Mouse (Mus musculus) heart, embryonic 15.5 days (tissue): ENCODE data around the gene Trip10. TPM values are rescaled to one million over a fixed set of nuclear protein-coding genes. Genes with fewer than 3 reads are reported as not detected.

Experiments used
- ATAC-seq: fragments of 200-750 bp; cut with Nextera tagmentation; replicated peaks from 2 replicates; pipeline ENCODE4 v1.8.0; 2017; ENCODE audit warnings: low read depth, moderate TSS enrichment; ENCODE audit not compliant: insufficient number of reproducible peaks, insufficient read depth, low FRiP score
- H3K27ac ChIP-seq: fragments of 300-500 bp; sonication (generic); 2 replicates; pipeline ENCODE4 v1.5.1; 2015; ENCODE audit warnings: mild to moderate bottlenecking, inconsistent platforms
- H3K27me3 ChIP-seq: fragments of 300-500 bp; sonication (generic); 2 replicates; pipeline ENCODE4 v1.6.1; 2015; ENCODE audit warnings: inconsistent platforms
- H3K36me3 ChIP-seq: fragments of 300-500 bp; sonication (generic); 2 replicates; pipeline ENCODE4 v1.6.1; 2015; ENCODE audit warnings: mild to moderate bottlenecking, inconsistent platforms
- H3K4me1 ChIP-seq: fragments of 300-500 bp; sonication (generic); replicated peaks from 2 replicates; pipeline ENCODE4 v1.6.1; 2015; ENCODE audit warnings: inconsistent platforms
- H3K4me2 ChIP-seq: fragments of 300-500 bp; sonication (generic); 2 replicates; pipeline ENCODE4 v1.6.1; 2015; ENCODE audit warnings: inconsistent platforms, mild to moderate bottlenecking, moderate library complexity
- H3K4me3 ChIP-seq: fragments of 300-500 bp; sonication (generic); 2 replicates; pipeline ENCODE4 v1.5.1; 2015; ENCODE audit warnings: mild to moderate bottlenecking, inconsistent platforms
- H3K9ac ChIP-seq: fragments of 300-500 bp; sonication (generic); 2 replicates; pipeline ENCODE4 v1.6.1; 2015; ENCODE audit warnings: mild to moderate bottlenecking, inconsistent platforms
- H3K9me3 ChIP-seq: fragments of 300-500 bp; sonication (generic); replicated peaks from 2 replicates; pipeline ENCODE4 v1.6.1; 2016; ENCODE audit warnings: inconsistent platforms
- WGBS: fragments of 180-500 bp; shearing (Covaris S2); methylation state at CpG from one replicate; pipeline ENCODE4 v1.1.7; 2015; ENCODE audit warnings: mixed read lengths; 5-methylcytosine and 5-hydroxymethylcytosine counted together
- polyA plus RNA-seq: library from polyadenylated mRNA; unstranded; fragments of >200 nt; fragmentation: Nextera tagmentation; extraction: Ambion mirVana; gene quantifications from 2 replicates; pipeline ENCODE4 v1.2.1, GENCODE M21; 2015

The Trip10 gene
- polyA plus RNA-seq, 1 experiment from 2014 or later = 39.1 TPM

DNA sequence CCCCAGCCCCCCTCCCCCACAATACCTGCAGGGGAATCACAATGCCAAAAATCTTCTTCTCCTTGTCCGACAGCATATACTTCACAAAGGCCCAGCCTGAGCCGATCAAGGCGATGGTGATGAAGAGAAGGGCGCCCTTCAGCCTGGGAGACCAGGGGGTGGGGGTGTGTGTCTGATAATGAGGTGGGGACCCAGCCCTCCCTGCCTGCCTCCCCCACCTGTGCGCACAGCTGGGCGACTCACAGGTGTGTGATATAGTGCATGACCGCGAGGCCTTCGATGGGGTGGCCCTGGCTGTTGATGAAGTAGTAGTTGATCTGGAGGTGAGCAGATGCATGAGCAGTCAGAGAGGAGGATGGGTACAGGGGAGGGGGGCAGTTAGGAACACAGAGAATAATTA is 12.1 kb upstream of the Trip10 start:
- no peaks in the 10 kb centered on the region for H3K27me3 ChIP-seq
- 0 out of 2 replicates have a peak, but pooled peaks cover 3% of the 10 kb centered on the region for H3K9me3 ChIP-seq
- H3K4me1 ChIP-seq = no peaks in the 10 kb centered on the region
- H3K4me3 ChIP-seq = no peak overlapping the region
- ATAC-seq = 0 out of 2 replicates have a peak, but pooled peaks have one; percentile 40
- H3K36me3 ChIP-seq = peaks cover 35% of the 10 kb centered on the region
- H3K27ac ChIP-seq = no peak overlapping the region
- no peak overlapping the region for H3K9ac ChIP-seq
- WGBS = 85% methylated on average over 9 of the region's 9 CpGs
- H3K4me2 ChIP-seq = no peak overlapping the region

DNA sequence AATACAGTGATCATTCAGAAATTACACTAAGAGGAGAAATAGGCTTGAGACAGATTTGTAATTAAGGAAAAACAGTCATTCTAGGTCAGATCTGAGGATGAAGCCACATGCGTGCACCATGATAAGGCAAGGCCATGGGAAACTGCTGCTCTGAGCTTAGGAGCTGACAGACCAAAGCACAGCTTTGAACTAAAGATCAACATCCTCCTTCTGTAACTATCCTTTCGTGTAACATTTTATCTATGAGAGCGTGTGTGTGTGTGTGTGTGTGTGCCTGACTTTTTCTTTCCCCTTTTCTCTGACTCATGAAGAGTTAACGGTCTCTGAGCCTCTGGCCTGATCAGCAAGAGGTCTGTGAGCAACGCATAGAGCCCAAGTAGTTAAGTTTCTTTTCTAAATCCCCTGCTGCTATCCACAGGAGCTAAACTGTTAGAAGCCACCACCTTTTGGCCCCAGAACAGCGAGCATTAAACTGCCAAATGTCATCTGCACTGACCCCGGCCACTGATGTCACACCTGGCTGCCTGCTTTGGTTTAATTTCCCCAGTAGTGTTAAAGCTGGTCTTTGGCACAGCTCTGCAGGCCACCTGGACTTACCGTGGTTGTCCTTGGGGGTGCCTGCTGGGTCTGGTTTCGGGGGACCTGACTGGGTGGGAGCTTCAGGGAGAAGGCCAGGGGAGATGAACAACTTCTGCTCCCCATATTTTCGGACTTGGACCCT is 5.4 kb upstream of the Trip10 start:
- no peak for ATAC-seq
- Histone ChIP-seq H3K27me3 (no peaks in the 10 kb centered on the region), H3K27ac (no peak overlapping the region), H3K4me3 (no peak overlapping the region), H3K4me1 (peaks cover 14% of the 10 kb centered on the region), H3K9ac (no peak overlapping the region), H3K36me3 (peaks cover 14% of the 10 kb centered on the region), H3K4me2 (no peak overlapping the region), H3K9me3 (0 out of 2 replicates have a peak, but pooled peaks cover 3% of the 10 kb centered on the region)
- 64% methylated on average over 10 of the region's 10 CpGs for WGBS

DNA sequence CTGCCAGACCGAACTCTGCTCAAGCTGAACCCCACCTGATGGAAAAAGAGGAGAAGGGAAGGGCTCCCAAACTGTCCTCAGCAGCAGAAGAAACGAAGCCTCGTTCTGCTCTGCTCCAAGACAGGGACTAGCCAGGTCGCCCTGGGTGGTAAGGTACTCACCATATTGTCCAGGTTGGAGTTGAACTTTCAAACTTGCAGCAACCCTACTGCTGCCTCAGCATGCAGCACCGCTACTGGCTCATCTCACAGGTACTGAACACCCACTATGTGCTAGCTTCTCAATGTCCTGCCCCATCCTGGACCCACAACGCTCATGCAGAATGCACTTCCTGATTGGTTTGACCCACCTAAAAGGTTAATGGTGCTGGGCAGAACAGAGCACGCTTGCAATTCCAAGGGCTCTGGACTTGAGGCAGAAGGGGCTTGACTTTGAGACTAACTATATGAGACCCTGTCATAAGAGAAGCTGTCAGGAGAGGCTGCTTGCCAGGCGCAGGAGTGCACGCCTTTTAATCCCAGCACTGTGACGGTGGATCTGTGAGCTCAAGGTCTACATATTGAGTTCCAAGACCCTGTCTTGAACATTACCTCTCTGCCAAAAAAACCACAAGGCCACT is 3.8 kb upstream of the Trip10 start:
- Histone ChIP-seq H3K4me1 (peaks cover 19% of the 10 kb centered on the region), H3K4me3 (no peak overlapping the region), H3K9ac (no peak overlapping the region), H3K27ac (no peak overlapping the region), H3K27me3 (no peaks in the 10 kb centered on the region), H3K36me3 (peaks cover 14% of the 10 kb centered on the region), H3K9me3 (0 out of 2 replicates have a peak, but pooled peaks cover 3% of the 10 kb centered on the region), H3K4me2 (no peak overlapping the region)
- no peak for ATAC-seq
- 84% methylated on average over 10 of the region's 10 CpGs for WGBS

DNA sequence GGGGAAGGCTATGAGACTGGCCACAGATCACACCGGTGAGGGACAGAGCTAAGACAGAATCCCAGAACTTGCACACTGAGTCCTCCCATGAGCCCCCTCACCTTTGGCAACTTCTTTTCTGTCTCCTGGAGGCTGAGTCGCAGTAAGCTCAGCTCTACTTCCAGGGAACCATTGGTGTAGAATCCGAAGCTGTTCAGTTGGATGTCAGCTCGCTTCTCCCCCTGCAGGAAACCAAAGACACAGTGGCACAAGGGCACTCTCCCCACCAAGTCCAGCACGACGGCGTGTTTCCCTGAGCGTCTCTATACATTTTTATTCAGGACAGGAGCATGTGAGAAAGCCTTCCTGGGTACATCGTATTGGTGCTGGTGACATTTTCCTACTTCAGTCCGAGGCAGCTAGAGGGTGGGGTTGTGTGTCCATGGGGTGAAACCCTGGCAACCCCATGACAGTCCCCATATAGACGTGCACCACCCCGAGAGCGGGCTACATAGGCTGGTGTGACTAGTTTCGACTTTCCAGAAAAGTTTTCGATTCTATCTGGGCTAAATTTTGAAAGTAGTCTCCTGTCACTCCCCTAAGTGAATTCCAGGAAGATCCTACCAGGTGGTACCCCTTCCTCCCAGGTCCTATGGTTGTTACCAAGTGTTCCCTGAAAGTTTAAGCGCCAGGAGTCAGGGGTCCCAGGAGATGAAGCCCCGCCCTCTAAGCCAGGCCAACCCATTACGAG is 2.4 kb upstream of the Trip10 start:
- peak overlapping the region; percentile 96 for H3K27ac ChIP-seq
- 4% methylated on average over 18 of the region's 18 CpGs for WGBS
- ATAC-seq = no peak; the same call in 1 of the 2 replicates
- peak overlapping the region; percentile 84 for H3K4me2 ChIP-seq
- peaks cover 31% of the 10 kb centered on the region for H3K4me1 ChIP-seq
- H3K9me3 ChIP-seq = 0 out of 2 replicates have a peak, but pooled peaks cover 1% of the 10 kb centered on the region
- H3K36me3 ChIP-seq = peaks cover 9% of the 10 kb centered on the region
- peak overlapping the region; percentile 94 for H3K4me3 ChIP-seq
- H3K27me3 ChIP-seq = no peaks in the 10 kb centered on the region
- peak overlapping the region; percentile 85 for H3K9ac ChIP-seq

DNA sequence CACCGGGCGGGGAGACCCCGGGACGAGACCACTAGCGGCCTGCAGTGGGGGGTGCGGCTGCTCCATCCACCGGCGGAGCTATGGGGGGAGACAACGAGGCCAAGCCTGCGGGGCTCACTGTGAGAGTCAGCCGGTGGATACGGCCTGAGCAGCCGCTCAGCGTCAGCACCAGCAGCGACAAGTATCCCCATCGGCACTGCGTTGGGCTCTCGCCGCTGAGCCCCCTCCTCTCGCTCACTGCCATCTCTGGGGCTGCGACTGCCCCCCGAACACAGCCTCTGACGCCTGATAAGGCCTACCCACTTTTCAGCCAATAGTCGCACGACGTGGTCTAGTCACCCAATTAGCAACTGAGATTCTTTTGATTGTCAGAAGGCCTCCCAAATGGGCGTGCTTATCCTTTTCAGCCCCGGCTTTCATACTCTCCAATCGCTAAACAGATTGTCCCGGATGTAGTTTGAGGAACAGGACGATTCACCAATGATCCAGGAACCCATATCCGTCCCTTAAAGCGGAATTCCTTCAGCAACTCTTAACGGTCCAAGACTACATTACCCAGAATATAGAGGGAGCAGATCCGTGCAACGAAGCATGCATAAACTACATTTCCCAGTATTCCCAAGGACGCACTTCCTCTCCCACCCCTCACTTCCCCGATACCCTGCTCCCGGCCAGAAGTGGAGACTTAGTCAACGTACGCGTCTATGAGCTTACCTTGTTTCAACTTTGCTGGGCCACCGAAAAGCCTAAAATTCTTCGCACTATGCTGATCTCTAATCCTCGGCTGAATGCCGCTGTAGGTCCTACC is 1.7 kb upstream of the Trip10 start:
- H3K4me1 ChIP-seq = peaks cover 31% of the 10 kb centered on the region
- H3K4me3 ChIP-seq = peak overlapping the region; percentile 94
- H3K36me3 ChIP-seq = peaks cover 4% of the 10 kb centered on the region; the same call in 1 of the 2 replicates
- H3K9ac ChIP-seq = peak overlapping the region; percentile 85
- H3K27ac ChIP-seq = peak overlapping the region; percentile 96
- H3K4me2 ChIP-seq = peak overlapping the region; percentile 96
- no peaks in the 10 kb centered on the region for H3K9me3 ChIP-seq
- under 1% methylated on average over 46 of the region's 46 CpGs for WGBS
- H3K27me3 ChIP-seq = no peaks in the 10 kb centered on the region
- peak; percentile 90 for ATAC-seq

DNA sequence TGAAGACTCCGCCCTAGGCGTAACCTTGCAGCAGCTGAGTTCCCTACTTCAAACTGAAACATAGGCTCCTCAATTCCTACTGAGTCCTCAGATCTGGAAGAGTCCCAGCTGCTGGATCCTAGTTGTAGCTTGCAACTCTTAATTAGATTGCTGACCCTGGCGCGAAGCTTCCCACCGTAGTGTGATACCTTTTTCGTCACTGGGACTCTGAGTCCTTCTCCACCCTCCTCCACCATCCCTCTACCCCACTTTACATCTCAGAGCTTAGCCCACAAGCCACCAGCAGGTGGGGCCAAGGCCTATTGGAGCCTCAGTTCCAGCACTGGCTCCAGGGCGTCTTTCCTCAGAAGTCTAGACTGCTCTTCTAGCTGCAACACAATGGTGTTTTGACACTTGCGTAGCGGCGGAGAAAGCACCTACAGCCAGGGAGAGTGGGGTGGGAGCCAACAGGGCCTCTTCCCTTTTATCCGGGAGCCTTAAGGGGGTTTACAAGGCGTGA is 1.0 kb upstream of the Trip10 start, which contains the start of gene Gpr108:
Gene Gpr108 (minus strand): TSS at position 246 of the 499 bp plus-strand sequence.
- peaks cover 31% of the 10 kb centered on the region for H3K4me1 ChIP-seq
- peak within 1 kb of the TSS; percentile 85 for H3K9ac ChIP-seq
- H3K9me3 ChIP-seq = no peaks in the 10 kb centered on the region
- WGBS = under 1% methylated on average over 12 of the region's 12 CpGs
- peak within 1 kb of the TSS; percentile 96 for H3K4me2 ChIP-seq
- no peaks in the 10 kb centered on the region for H3K36me3 ChIP-seq
- peak; percentile 53 for ATAC-seq
- H3K4me3 ChIP-seq = peak within 1 kb of the TSS; percentile 94
- H3K27ac ChIP-seq = peak within 1 kb of the TSS; percentile 96
- no peaks in the 10 kb centered on the region for H3K27me3 ChIP-seq

DNA sequence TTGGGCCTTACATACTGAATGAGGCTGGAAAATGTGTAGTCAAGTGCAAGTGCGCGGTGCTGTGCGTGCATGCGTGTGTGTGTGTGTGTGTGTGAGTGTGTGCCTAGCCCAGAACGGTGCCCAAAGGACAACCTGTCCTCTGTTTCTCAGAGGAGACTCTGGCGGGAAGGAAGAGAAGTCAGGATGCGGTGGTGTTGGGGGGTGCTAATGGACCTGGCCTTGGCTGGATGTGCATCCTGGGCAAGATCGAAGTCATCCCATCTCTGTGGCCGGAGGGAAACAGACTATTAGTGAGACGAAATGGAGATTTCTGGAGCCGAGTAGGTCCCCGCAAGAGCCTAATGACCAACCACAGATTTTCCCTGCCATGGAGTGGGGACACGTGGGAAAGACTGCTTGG is 484 bp upstream of the Trip10 start:
- Histone ChIP-seq H3K9me3 (no peaks in the 10 kb centered on the region), H3K9ac (peak overlapping the region; percentile 48), H3K4me1 (peaks cover 31% of the 10 kb centered on the region), H3K36me3 (peaks cover under 1% of the 10 kb centered on the region; the same call in 1 of the 2 replicates), H3K27me3 (no peaks in the 10 kb centered on the region), H3K27ac (peak overlapping the region; percentile 95), H3K4me2 (peak overlapping the region; percentile 96), H3K4me3 (peak overlapping the region; percentile 94)
- 11% methylated on average over 13 of the region's 13 CpGs for WGBS
- no peak for ATAC-seq

DNA sequence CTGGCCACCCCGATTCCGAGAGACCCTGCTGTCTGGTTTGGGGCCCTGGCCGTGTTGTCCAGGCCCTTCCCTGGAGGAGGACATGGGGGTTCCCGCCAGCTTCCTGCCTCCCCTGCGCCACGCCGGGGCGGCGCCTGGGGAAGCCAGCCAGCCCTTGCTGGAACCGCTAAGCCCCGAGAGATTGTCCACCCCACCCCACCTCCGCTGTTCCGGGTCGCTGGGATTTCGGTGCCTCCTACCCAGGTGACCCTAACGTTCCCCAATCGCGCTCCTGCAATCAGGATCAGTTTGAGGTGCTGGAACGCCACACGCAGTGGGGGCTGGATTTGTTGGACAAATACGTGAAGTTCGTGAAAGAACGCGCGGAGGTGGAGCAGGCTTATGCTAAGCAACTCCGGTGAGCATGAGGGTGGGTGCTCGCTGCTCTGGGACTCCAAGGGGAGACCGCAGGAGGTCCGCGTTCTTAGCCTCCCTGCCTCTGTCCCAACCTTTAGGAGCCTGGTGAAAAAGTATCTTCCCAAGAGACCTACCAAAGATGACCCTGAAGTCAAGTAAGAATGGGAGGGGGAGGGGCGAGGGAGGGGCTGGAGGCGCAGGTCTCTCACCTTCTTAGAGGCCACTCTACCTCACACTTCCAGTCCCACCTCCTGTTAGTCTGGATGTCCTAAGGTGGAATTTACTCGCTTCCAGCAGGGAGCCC is 1.4 kb downstream of the Trip10 start:
- H3K4me1 ChIP-seq = peaks cover 31% of the 10 kb centered on the region
- peak overlapping the region; percentile 96 for H3K4me2 ChIP-seq
- peak overlapping the region; percentile 94 for H3K4me3 ChIP-seq
- H3K27me3 ChIP-seq = no peaks in the 10 kb centered on the region
- peak overlapping the region; percentile 59 for H3K9ac ChIP-seq
- ATAC-seq = no peak
- 3% methylated on average over 33 of the region's 33 CpGs for WGBS
- H3K9me3 ChIP-seq = no peaks in the 10 kb centered on the region
- H3K36me3 ChIP-seq = peaks cover 19% of the 10 kb centered on the region; the same call in 1 of the 2 replicates
- H3K27ac ChIP-seq = peak overlapping the region; percentile 95

DNA sequence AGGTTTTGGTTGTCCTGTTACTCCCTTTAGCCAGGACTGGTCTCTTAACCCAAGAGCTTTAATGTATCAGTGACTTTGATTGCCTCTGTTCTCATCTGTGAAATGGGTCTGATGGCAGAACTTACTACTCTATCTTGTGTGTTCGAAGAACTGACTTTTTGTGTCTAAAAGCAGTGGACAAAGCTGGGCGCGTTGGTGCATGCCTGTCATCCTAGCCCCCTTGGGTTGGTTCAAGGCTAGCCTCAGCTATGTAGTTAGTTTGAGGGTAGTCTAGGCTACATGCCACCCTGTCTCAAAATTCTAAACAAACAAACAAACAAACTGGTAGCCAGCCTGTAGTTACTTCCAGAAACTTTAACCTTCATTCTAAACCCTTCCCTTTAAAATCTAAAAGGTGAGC is 2.2 kb downstream of the Trip10 start:
- Histone ChIP-seq H3K27ac (no peak overlapping the region), H3K4me2 (peak overlapping the region; percentile 96), H3K9ac (no peak overlapping the region), H3K36me3 (peaks cover 27% of the 10 kb centered on the region; the same call in 1 of the 2 replicates), H3K4me1 (peaks cover 27% of the 10 kb centered on the region), H3K9me3 (no peaks in the 10 kb centered on the region), H3K27me3 (no peaks in the 10 kb centered on the region), H3K4me3 (peak overlapping the region; percentile 94; the same call in 1 of the 2 replicates)
- ATAC-seq = no peak
- WGBS = 91% methylated on average over 3 of the region's 3 CpGs

DNA sequence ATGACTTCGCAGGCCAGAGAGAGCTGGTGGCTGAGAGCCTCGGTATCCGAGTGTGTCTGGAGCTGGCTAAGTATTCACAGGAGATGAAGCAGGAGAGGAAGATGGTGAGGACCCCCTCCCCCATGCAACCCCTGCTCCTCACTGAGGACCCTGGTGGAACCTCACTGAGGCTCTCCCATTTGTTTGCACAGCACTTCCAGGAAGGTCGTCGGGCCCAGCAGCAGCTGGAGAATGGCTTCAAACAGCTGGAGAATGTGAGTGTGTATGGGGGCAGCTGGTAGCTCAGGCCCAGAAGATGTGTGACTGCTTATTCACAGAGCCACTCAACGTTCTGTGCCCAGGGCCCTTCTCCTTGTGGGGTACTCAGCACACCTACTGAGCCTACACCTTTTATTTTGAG is 4.1 kb downstream of the Trip10 start:
- peaks cover 22% of the 10 kb centered on the region for H3K4me1 ChIP-seq
- ATAC-seq = no peak
- 71% methylated on average over 6 of the region's 6 CpGs for WGBS
- no peak overlapping the region for H3K9ac ChIP-seq
- H3K9me3 ChIP-seq = no peaks in the 10 kb centered on the region
- no peaks in the 10 kb centered on the region for H3K27me3 ChIP-seq
- H3K4me2 ChIP-seq = no peak overlapping the region
- no peak overlapping the region for H3K27ac ChIP-seq
- no peak overlapping the region for H3K4me3 ChIP-seq
- peaks cover 44% of the 10 kb centered on the region for H3K36me3 ChIP-seq
